Mouse (Mus musculus): ENCODE data around the gene Ugt1a6b. TPM values are rescaled to one million over a fixed set of nuclear protein-coding genes. Genes with fewer than 3 reads are reported as not detected.
"Not testable (repeated sequence)": the region's sequence is repeated elsewhere in the genome, so short reads cannot be mapped to it uniquely, and the experiment has no call there.

Gene Ugt1a6b
- total and polyA plus RNA-seq, 3 experiments, result 0.64 to 1.8 (median 1.4) TPM

GRCm38 (mm10) chr1:88077128-88077527 lies 25.9 kb upstream of the Ugt1a6b start:
- no peak for DNase-seq
- Histone ChIP-seq H3K4me3 (no peak overlapping the region), H3K4me1 (ENCODE audit: control insufficient read depth, insufficient read depth, low read length) (no peaks in the 10 kb centered on the region), H3K9ac (ENCODE audit: low read depth, low read length) (no peak overlapping the region), H3K27ac (no peak overlapping the region), H3K79me2 (replicated peaks; ENCODE audit: control insufficient read depth, insufficient read depth, low read length) (no peaks in the 10 kb centered on the region), H3K36me3 (ENCODE audit: control insufficient read depth, insufficient read depth, low read length) (no peaks in the 10 kb centered on the region), H3K27me3 (ENCODE audit: control insufficient read depth, insufficient read depth, low read length) (no peaks in the 10 kb centered on the region)
- WGBS, result 85% methylated on average over 1 of the region's 1 CpGs
- intact Hi-C loops (cut with DNase I), result no loop called here
- no peak for TF ChIP-seq EP300 (IDR thresholded peaks at IDR 0.05; ENCODE audit: insufficient read depth, low read depth, low read length)
- no peak for TF ChIP-seq CTCF (IDR thresholded peaks at IDR 0.05)
- no peak for TF ChIP-seq POLR2A (IDR thresholded peaks at IDR 0.05; ENCODE audit: insufficient read depth, low read depth, low read length)

GRCm38 (mm10) chr1:88081670-88082069 lies 21.4 kb upstream of the Ugt1a6b start:
- Histone ChIP-seq H3K4me1 (ENCODE audit: control insufficient read depth, insufficient read depth, low read length) (no peaks in the 10 kb centered on the region), H3K27me3 (ENCODE audit: control insufficient read depth, insufficient read depth, low read length) (no peaks in the 10 kb centered on the region), H3K79me2 (replicated peaks; ENCODE audit: control insufficient read depth, insufficient read depth, low read length) (no peaks in the 10 kb centered on the region), H3K4me3 (no peak overlapping the region), H3K36me3 (ENCODE audit: control insufficient read depth, insufficient read depth, low read length) (no peaks in the 10 kb centered on the region), H3K9ac (ENCODE audit: low read depth, low read length) (no peak overlapping the region), H3K27ac (no peak overlapping the region)
- TF ChIP-seq POLR2A (IDR thresholded peaks at IDR 0.05; ENCODE audit: insufficient read depth, low read depth, low read length), result no peak
- no peak for TF ChIP-seq CTCF (IDR thresholded peaks at IDR 0.05)
- no peak for TF ChIP-seq EP300 (IDR thresholded peaks at IDR 0.05; ENCODE audit: insufficient read depth, low read depth, low read length)
- intact Hi-C loops (cut with DNase I), result no loop called here
- WGBS, result 76% methylated on average over 1 of the region's 1 CpGs
- no peak for DNase-seq

GRCm38 (mm10) chr1:88086125-88086524 lies 16.9 kb upstream of the Ugt1a6b start:
- H3K79me2 ChIP-seq (replicated peaks; ENCODE audit: control insufficient read depth, insufficient read depth, low read length), result no peaks in the 10 kb centered on the region
- DNase-seq, result no peak
- intact Hi-C loops (cut with DNase I), result no loop called here
- no peaks in the 10 kb centered on the region for H3K36me3 ChIP-seq (ENCODE audit: control insufficient read depth, insufficient read depth, low read length)
- 44% methylated on average over 1 of the region's 1 CpGs for WGBS
- no peaks in the 10 kb centered on the region for H3K4me1 ChIP-seq (ENCODE audit: control insufficient read depth, insufficient read depth, low read length)
- no peak for TF ChIP-seq EP300 (IDR thresholded peaks at IDR 0.05; ENCODE audit: insufficient read depth, low read depth, low read length)
- TF ChIP-seq POLR2A (IDR thresholded peaks at IDR 0.05; ENCODE audit: insufficient read depth, low read depth, low read length), result no peak
- no peak for TF ChIP-seq CTCF (IDR thresholded peaks at IDR 0.05)
- H3K4me3 ChIP-seq, result no peak overlapping the region
- no peak overlapping the region for H3K27ac ChIP-seq
- no peaks in the 10 kb centered on the region for H3K27me3 ChIP-seq (ENCODE audit: control insufficient read depth, insufficient read depth, low read length)
- no peak overlapping the region for H3K9ac ChIP-seq (ENCODE audit: low read depth, low read length)

GRCm38 (mm10) chr1:88087513-88087912 lies 15.5 kb upstream of the Ugt1a6b start, which contains the start of gene Ugt1a8:
Gene Ugt1a8, plus strand, starts transcription at chr1:88087813.
- H3K79me2 ChIP-seq (replicated peaks; ENCODE audit: control insufficient read depth, insufficient read depth, low read length), result no peaks in the 10 kb centered on the region
- no peak for DNase-seq
- no peaks in the 10 kb centered on the region for H3K27me3 ChIP-seq (ENCODE audit: control insufficient read depth, insufficient read depth, low read length)
- H3K27ac ChIP-seq, result no peak within 1 kb of the TSS
- no peak within 1 kb of the TSS for H3K9ac ChIP-seq (ENCODE audit: low read depth, low read length)
- TF ChIP-seq EP300 (IDR thresholded peaks at IDR 0.05; ENCODE audit: insufficient read depth, low read depth, low read length) (no peak), CTCF (IDR thresholded peaks at IDR 0.05) (no peak), POLR2A (IDR thresholded peaks at IDR 0.05; ENCODE audit: insufficient read depth, low read depth, low read length) (no peak)
- 57% methylated on average over 3 of the region's 3 CpGs for WGBS
- intact Hi-C loops (cut with DNase I), result no loop called here
- no peaks in the 10 kb centered on the region for H3K36me3 ChIP-seq (ENCODE audit: control insufficient read depth, insufficient read depth, low read length)
- no peak within 1 kb of the TSS for H3K4me3 ChIP-seq
- H3K4me1 ChIP-seq (ENCODE audit: control insufficient read depth, insufficient read depth, low read length), result no peaks in the 10 kb centered on the region

GRCm38 (mm10) chr1:88092341-88092740 lies 10.7 kb upstream of the Ugt1a6b start:
- Histone ChIP-seq H3K4me3 (no peak overlapping the region), H3K4me1 (ENCODE audit: control insufficient read depth, insufficient read depth, low read length) (no peaks in the 10 kb centered on the region), H3K79me2 (replicated peaks; ENCODE audit: control insufficient read depth, insufficient read depth, low read length) (no peaks in the 10 kb centered on the region), H3K36me3 (ENCODE audit: control insufficient read depth, insufficient read depth, low read length) (no peaks in the 10 kb centered on the region), H3K27me3 (ENCODE audit: control insufficient read depth, insufficient read depth, low read length) (no peaks in the 10 kb centered on the region), H3K9ac (ENCODE audit: low read depth, low read length) (no peak overlapping the region), H3K27ac (no peak overlapping the region)
- TF ChIP-seq CTCF (IDR thresholded peaks at IDR 0.05), result no peak
- intact Hi-C loops (cut with DNase I), result no loop called here
- no peak for DNase-seq

DNA sequence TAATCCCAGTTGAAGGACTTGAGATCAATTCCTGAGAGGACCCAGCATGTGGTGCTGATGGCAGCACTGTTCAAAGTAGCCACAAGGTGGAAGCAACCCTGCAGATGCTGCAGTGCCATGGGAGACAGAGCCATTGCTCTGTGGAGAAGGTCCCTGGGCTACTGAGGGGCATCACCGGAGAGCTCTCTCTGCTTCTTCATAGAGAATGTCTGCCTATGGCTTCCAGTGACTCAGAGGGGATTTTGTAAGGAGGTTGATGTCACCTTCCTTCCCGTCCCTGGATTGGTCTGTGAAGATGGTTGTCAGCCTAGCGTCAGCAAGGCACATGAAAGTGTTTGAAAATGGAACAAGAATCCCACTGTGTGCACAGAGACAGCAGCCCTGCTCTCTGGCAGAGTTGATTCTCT lies 8.8 kb upstream of the Ugt1a6b start:
- peak in 1 of 2 experiments; percentile 17 for DNase-seq
- intact Hi-C loops (cut with DNase I); H3K4me1 ChIP-seq (ENCODE audit: control insufficient read depth, insufficient read depth, low read length); H3K27me3 ChIP-seq (ENCODE audit: control insufficient read depth, insufficient read depth, low read length); H3K36me3 ChIP-seq (ENCODE audit: control insufficient read depth, insufficient read depth, low read length); H3K4me3 ChIP-seq; H3K79me2 ChIP-seq (replicated peaks; ENCODE audit: control insufficient read depth, insufficient read depth, low read length); H3K27ac ChIP-seq; H3K9ac ChIP-seq (ENCODE audit: low read depth, low read length): not testable (repeated sequence)
- TF ChIP-seq CTCF (IDR thresholded peaks at IDR 0.05), result peak; percentile 20; the same call in 1 of the 2 replicates
- 52% methylated on average over 3 of the region's 3 CpGs for WGBS

Data from heart, adult 2 months (tissue).